9 mouse cellular contexts compared by ENCODE assay signal in genomic region chr4:150030449-150031233, GRCm38 (mm10). TPM values are rescaled to one million over a fixed set of nuclear protein-coding genes. Genes with fewer than 3 reads are reported as not detected.
DNase-seq lines count a peak whose midpoint lies in the region; ATAC-seq and TF ChIP-seq lines count a peak whose summit lies in the region.
"Had no signal": no experiment of that assay in that cellular context is flagged by ENCODE, and none has a peak within 500 bp of the region (broad histone marks: within the 10 kb centered on the region; RNA-seq: fewer than 3 reads in every experiment).

No protein-coding gene starts in this region.

- WGBS in heart, postnatal 0 days: under 1% methylated on average over 28 of the region's 28 CpGs
- under 1% methylated on average over 28 of the region's 28 CpGs for WGBS in limb, embryonic 11.5 days

- TF ChIP-seq EP300 in heart, postnatal 0 days (IDR thresholded peaks at IDR 0.05; ENCODE audit: low read depth): no peak

- H3K9ac ChIP-seq in heart, postnatal 0 days (replicated peaks; ENCODE audit: low read depth, low read length): 0 out of 2 replicates have a peak overlapping the region, but pooled peaks have one; percentile 32
- no peak overlapping the region for H3K9ac ChIP-seq in limb, embryonic 11.5 days (ENCODE audit: low read length)

- no peak overlapping the region for H3K27ac ChIP-seq in heart, postnatal 0 days (ENCODE audit: low read depth)
- no peak overlapping the region for H3K27ac ChIP-seq in limb, embryonic 11.5 days (replicated peaks; ENCODE audit: low read depth, low read length)

- no peaks in the 10 kb centered on the region for H3K79me3 ChIP-seq in C2C12 (ENCODE audit: low read depth)

- H3K36me3 ChIP-seq in C2C12 (ENCODE audit: control insufficient read depth, insufficient read depth): no peaks in the 10 kb centered on the region
- no peaks in the 10 kb centered on the region for H3K36me3 ChIP-seq in heart, postnatal 0 days (replicated peaks; ENCODE audit: control insufficient read depth, insufficient read depth, low read length)
- H3K36me3 ChIP-seq in limb, embryonic 11.5 days (ENCODE audit: control insufficient read depth, insufficient read depth, low read length): no peaks in the 10 kb centered on the region
- H3K36me3 ChIP-seq: G1E had no signal

- H3K9me3 ChIP-seq in heart, postnatal 0 days (replicated peaks; ENCODE audit: control insufficient read depth, low read length): no peaks in the 10 kb centered on the region
- no peaks in the 10 kb centered on the region for H3K9me3 ChIP-seq in limb, embryonic 11.5 days (ENCODE audit: control insufficient read depth, low read length)
- H3K9me3 ChIP-seq: G1E had no signal

- ATAC-seq in frontal cortex, adult (ENCODE audit: low TSS enrichment): peak; percentile 55; the same call in 1 of the 2 replicates
- ATAC-seq in heart, postnatal 0 days (ENCODE audit: insufficient read depth, low read depth): peak; percentile 28; the same call in 1 of the 2 replicates
- ATAC-seq in limb, embryonic 11.5 days (ENCODE audit: insufficient number of reproducible peaks, low FRiP score, low TSS enrichment, low read depth): no peak

- no peak for DNase-seq in frontal cortex, postnatal 14 days (ENCODE audit: low spot score in 2 of 2)
- DNase-seq in cerebellum, postnatal 10 days: peak; percentile 57 to 60
- DNase-seq in heart, postnatal 0 days (ENCODE audit: low spot score): peak; percentile 44
- DNase-seq in limb, embryonic 11.5 days (ENCODE audit: low spot score): peak; percentile 58
- peak; percentile 54 for DNase-seq in naive thymus-derived CD4-positive, alpha-beta T cell, adult 2 months (ENCODE audit: low read depth)
- DNase-seq in layer of hippocampus, adult 9-10 months (ENCODE audit: low spot score): no peak

- peak overlapping the region; percentile 79 for H3K4me2 ChIP-seq in heart, postnatal 0 days (ENCODE audit: low read depth, low read length)
- H3K4me2 ChIP-seq in limb, embryonic 11.5 days (ENCODE audit: low read depth, severe bottlenecking): peak overlapping the region; percentile 56

- no peak for TF ChIP-seq CTCF in C2C12 (IDR thresholded peaks at IDR 0.05; ENCODE audit: control insufficient read depth, insufficient read depth, insufficient read length)
- no peak for TF ChIP-seq CTCF in heart, postnatal 0 days (IDR thresholded peaks at IDR 0.05; ENCODE audit: low read depth)

- H3K4me1 ChIP-seq in heart, postnatal 0 days (ENCODE audit: control insufficient read depth, insufficient read depth): peaks cover 11% of the 10 kb centered on the region
- peaks cover 19% of the 10 kb centered on the region; the same call in 1 of the 2 replicates for H3K4me1 ChIP-seq in limb, embryonic 11.5 days (ENCODE audit: control insufficient read depth, insufficient read depth, low read length)

- H3K79me2 ChIP-seq in C2C12 (ENCODE audit: control insufficient read depth, insufficient read depth): no peaks in the 10 kb centered on the region

- H3ac ChIP-seq in C2C12 (ENCODE audit: control insufficient read depth, insufficient read length, low read depth): peak overlapping the region; percentile 58

- H3K27me3 ChIP-seq in C2C12 (ENCODE audit: control insufficient read depth, insufficient read depth, insufficient read length): peaks cover 44% of the 10 kb centered on the region
- H3K27me3 ChIP-seq in heart, postnatal 0 days (ENCODE audit: control insufficient read depth, insufficient read depth, low read length): peaks cover 61% of the 10 kb centered on the region
- H3K27me3 ChIP-seq in limb, embryonic 11.5 days (ENCODE audit: control insufficient read depth, insufficient read depth, low read length): peaks cover 74% of the 10 kb centered on the region

- H3K4me3 ChIP-seq in C2C12 (ENCODE audit: insufficient read depth, poor library complexity, severe bottlenecking): peak overlapping the region; percentile 14
- H3K4me3 ChIP-seq in heart, postnatal 0 days (ENCODE audit: low read depth, low read length): peak overlapping the region; percentile 56
- peak overlapping the region; percentile 36 for H3K4me3 ChIP-seq in limb, embryonic 11.5 days (ENCODE audit: low read depth, low read length)

TF ChIP-seq in C2C12, 6 proteins besides CTCF, POLR2A, EP300 and RAD21:
- no peak for TF ChIP-seq MAX (IDR thresholded peaks at IDR 0.05)
- no peak for TF ChIP-seq MYOD1 (IDR thresholded peaks at IDR 0.05; ENCODE audit: control insufficient read depth, insufficient read length, low read depth)
- TF ChIP-seq CEBPB (IDR thresholded peaks at IDR 0.05; ENCODE audit: low read depth): no peak
- TF ChIP-seq MYOG (IDR thresholded peaks at IDR 0.05; ENCODE audit: control insufficient read depth, extremely low read depth, insufficient read length): no peak
- TF ChIP-seq FOSL1 (IDR thresholded peaks at IDR 0.05; ENCODE audit: insufficient read depth, low read length, poor library complexity, severe bottlenecking): no peak
- no peak for TF ChIP-seq USF1 (IDR thresholded peaks at IDR 0.05; ENCODE audit: low read depth)
TF ChIP-seq in C2C12: peak in this region for 0.

RNA-seq across cellular contexts. Expression of gene H6pd, which starts 21.8 kb away (rescaled TPM):
- polyA plus RNA-seq in C2C12 (2012; fragmentation: generic; extraction: Trizol): 14.9 TPM
- 25.7 and 35.2 TPM in 2 replicates for total RNA-seq in heart, postnatal 0 days (2014; rRNA removed; ENCODE audit: low replicate concordance)
- polyA plus RNA-seq in heart, postnatal 0 days (2015; fragmentation: Nextera tagmentation; extraction: Ambion mirVana): 7.1 and 7.3 TPM in 2 replicates
- 3.5 and 3.9 TPM in 2 replicates for polyA plus RNA-seq in limb, embryonic 11.5 days (2014; fragmentation: Nextera tagmentation; extraction: Ambion mirVana)

RNA-seq across cellular contexts. Expression of gene Gpr157, which starts 56.5 kb away (rescaled TPM):
- polyA plus RNA-seq in C2C12 (2012; fragmentation: generic; extraction: Trizol): 0.25 TPM
- 15.0 and 23.3 TPM in 2 replicates for total RNA-seq in heart, postnatal 0 days (2014; rRNA removed; ENCODE audit: low replicate concordance)
- polyA plus RNA-seq in heart, postnatal 0 days (2015; fragmentation: Nextera tagmentation; extraction: Ambion mirVana): 4.3 and 4.5 TPM in 2 replicates
- 0.29 and 0.47 TPM in 2 replicates for polyA plus RNA-seq in limb, embryonic 11.5 days (2014; fragmentation: Nextera tagmentation; extraction: Ambion mirVana)

Comparison
In these comparisons a context has a peak if more than half of its experiments do, and no peak if none do; other contexts are left out.
1. DNase-seq: peak in cerebellum, postnatal 10 days (2 of 2), heart, postnatal 0 days (single experiment), limb, embryonic 11.5 days (single experiment) and naive thymus-derived CD4-positive, alpha-beta T cell, adult 2 months (single experiment); none in frontal cortex, postnatal 14 days (0 of 2) and layer of hippocampus, adult 9-10 months (single experiment).
2. Peak in every context shown above with its lines, with median percentiles within 50 percentile points of each other: H3K4me3 ChIP-seq.